In genomic region chr13:29615987-29616386, GRCm38 (mm10) we compare ENCODE assay signal across 18 mouse cellular contexts.
"Had no signal": no experiment of that assay in that cellular context is flagged by ENCODE, and none has a peak within 500 bp of the region (broad histone marks: within the 10 kb centered on the region; RNA-seq: fewer than 3 reads in every experiment).

No protein-coding gene starts in this region.

- DNase-seq: lung, adult 18-20 months; lung, embryonic 14.5 days; lung, postnatal 10 days; lung, postnatal 4 days; midbrain, embryonic 14.5 days; retina, postnatal 1 day; right cerebral cortex, adult 18-20 months; right cerebral cortex, postnatal 25 days; right cerebral cortex, postnatal 4 days; spleen, adult 18-20 months; thymus, adult 18-20 months; thymus, postnatal 14 days; thymus, postnatal 36 days had no signal

- H3K27ac ChIP-seq: midbrain, embryonic 12.5 days; neural tube, embryonic 13.5 days; neural tube, embryonic 15.5 days had no signal

- H3K27me3 ChIP-seq: midbrain, embryonic 12.5 days; neural tube, embryonic 13.5 days; neural tube, embryonic 15.5 days had no signal

- H3K9ac ChIP-seq: lung, embryonic 14.5 days; midbrain, embryonic 12.5 days; neural tube, embryonic 13.5 days; neural tube, embryonic 15.5 days had no signal

- H3K4me2 ChIP-seq: lung, embryonic 14.5 days; midbrain, embryonic 12.5 days; neural tube, embryonic 13.5 days; neural tube, embryonic 15.5 days had no signal

- H3K36me3 ChIP-seq: midbrain, embryonic 12.5 days; neural tube, embryonic 13.5 days; neural tube, embryonic 15.5 days had no signal

- ATAC-seq: midbrain, embryonic 16.5 days had no signal

- H3K4me3 ChIP-seq: midbrain, embryonic 12.5 days; myocyte; neural tube, embryonic 13.5 days; neural tube, embryonic 15.5 days had no signal

- H3K9me3 ChIP-seq: midbrain, embryonic 12.5 days; neural tube, embryonic 13.5 days; neural tube, embryonic 15.5 days had no signal
